Mouse (Mus musculus) neural tube, embryonic 11.5 days (tissue): Measurements from ENCODE around the gene Igfbp3. TPM values are rescaled to one million over a fixed set of nuclear protein-coding genes. Genes with fewer than 3 reads are reported as not detected.
A peak's percentile ranks its signal among the peaks of the same experiment; 100 is the strongest.

Experiments used
- ATAC-seq: fragments of 200-750 bp; cut with Nextera tagmentation; 2 replicates; pipeline ENCODE4 v1.8.0; 2017; ENCODE audit warnings: moderate number of reproducible peaks, mild to moderate bottlenecking, moderate TSS enrichment, moderate library complexity; ENCODE audit not compliant: insufficient read depth, low FRiP score, low TSS enrichment
- DNase-seq: peaks from one replicate; pipeline ENCODE4 v3.0.0-alpha.2; 2015; ENCODE audit warnings: low spot score
- H3K27ac ChIP-seq: fragments of 300-500 bp; sonication (generic); 2 replicates; pipeline ENCODE4 v1.5.1; 2014; ENCODE audit warnings: low read depth, mild to moderate bottlenecking, low read length
- H3K27me3 ChIP-seq: fragments of 300-500 bp; sonication (generic); 2 replicates; pipeline ENCODE4 v1.6.1; 2014; ENCODE audit warnings: mild to moderate bottlenecking, low read length, mixed read lengths; ENCODE audit not compliant: control insufficient read depth, insufficient read depth
- H3K36me3 ChIP-seq: fragments of 300-500 bp; sonication (generic); 2 replicates; pipeline ENCODE4 v1.6.1; 2014; ENCODE audit warnings: mild to moderate bottlenecking, low read length, moderate library complexity, mixed read lengths; ENCODE audit not compliant: control insufficient read depth, insufficient read depth
- H3K4me1 ChIP-seq: fragments of 300-500 bp; sonication (generic); 2 replicates; pipeline ENCODE4 v1.6.1; 2014; ENCODE audit warnings: low read length, mixed read lengths; ENCODE audit not compliant: control insufficient read depth, insufficient read depth
- H3K4me2 ChIP-seq: fragments of 300-500 bp; sonication (generic); 2 replicates; pipeline ENCODE4 v1.6.1; 2014; ENCODE audit warnings: low read depth, mild to moderate bottlenecking, moderate library complexity
- H3K4me3 ChIP-seq: fragments of 300-500 bp; sonication (generic); 2 replicates; pipeline ENCODE4 v1.5.1; 2014; ENCODE audit warnings: low read depth, low read length
- H3K9ac ChIP-seq: fragments of 300-500 bp; sonication (generic); 2 replicates; pipeline ENCODE4 v1.6.1; 2014; ENCODE audit warnings: mild to moderate bottlenecking, low read length
- H3K9me3 ChIP-seq: fragments of 300-500 bp; sonication (generic); 2 replicates; pipeline ENCODE4 v1.6.1; 2016; ENCODE audit warnings: low read length; ENCODE audit not compliant: control insufficient read depth
- WGBS: fragments of 180-500 bp; shearing (Covaris S2); extraction: QIAGEN DNeasy Blood & Tissue Kit; methylation state at CpG from one replicate; pipeline ENCODE4 v1.1.7; 2014; 5-methylcytosine and 5-hydroxymethylcytosine counted together
- polyA plus RNA-seq: library from polyadenylated mRNA; unstranded; fragments of >200 nt; fragmentation: Nextera tagmentation; extraction: Ambion mirVana; gene quantifications from 2 replicates; pipeline ENCODE4 v1.2.1, GENCODE M21; 2014

Igfbp3 gene
- polyA plus RNA-seq, 1 experiment from 2014 or later: 36.4 TPM

- H3K4me2 ChIP-seq: no peak overlapping the region
- H3K4me3 ChIP-seq: no peak overlapping the region
- no peaks in the 10 kb centered on the region for H3K4me1 ChIP-seq
- no peaks in the 10 kb centered on the region for H3K9me3 ChIP-seq
- DNase-seq (no peak), ATAC-seq (peak; percentile 52; the same call in 1 of the 2 replicates)
- no peaks in the 10 kb centered on the region for H3K36me3 ChIP-seq
- no peak overlapping the region for H3K27ac ChIP-seq
- no peak overlapping the region for H3K9ac ChIP-seq
- H3K27me3 ChIP-seq: no peaks in the 10 kb centered on the region
- WGBS: 58% methylated on average over 4 of the region's 4 CpGs
These were observed 49.3 kb downstream of the Igfbp3 start for GRCm38 (mm10) chr11:7164416-7164815.

GRCm38 (mm10) chr11:7161502-7162174 is 52.1 kb downstream of the Igfbp3 start:
- Histone ChIP-seq H3K4me3 (no peak overlapping the region), H3K27me3 (no peaks in the 10 kb centered on the region), H3K4me2 (no peak overlapping the region), H3K27ac (no peak overlapping the region), H3K9ac (no peak overlapping the region), H3K9me3 (no peaks in the 10 kb centered on the region), H3K36me3 (no peaks in the 10 kb centered on the region), H3K4me1 (no peaks in the 10 kb centered on the region)
- ATAC-seq (0 out of 2 replicates have a peak, but pooled peaks have one; percentile 18), DNase-seq (peak; percentile 31)
- 80% methylated on average over 8 of the region's 8 CpGs for WGBS

- Histone ChIP-seq H3K36me3 (no peaks in the 10 kb centered on the region), H3K4me1 (no peaks in the 10 kb centered on the region), H3K9ac (no peak overlapping the region), H3K4me2 (no peak overlapping the region), H3K9me3 (no peaks in the 10 kb centered on the region), H3K4me3 (no peak overlapping the region), H3K27ac (no peak overlapping the region), H3K27me3 (no peaks in the 10 kb centered on the region)
- DNase-seq (no peak), ATAC-seq (no peak)
- WGBS: 59% methylated on average over 4 of the region's 4 CpGs
These were observed 53.1 kb downstream of the Igfbp3 start for GRCm38 (mm10) chr11:7160637-7161101.

GRCm38 (mm10) chr11:7160146-7160545 is 53.6 kb downstream of the Igfbp3 start:
- no peaks in the 10 kb centered on the region for H3K36me3 ChIP-seq

GRCm38 (mm10) chr11:7158196-7158595 is 55.5 kb downstream of the Igfbp3 start:
- WGBS: 91% methylated on average over 6 of the region's 6 CpGs
- no peak for ATAC-seq
- Histone ChIP-seq H3K9ac (no peak overlapping the region), H3K4me3 (no peak overlapping the region), H3K4me2 (no peak overlapping the region), H3K4me1 (no peaks in the 10 kb centered on the region), H3K36me3 (no peaks in the 10 kb centered on the region), H3K9me3 (no peaks in the 10 kb centered on the region), H3K27me3 (no peaks in the 10 kb centered on the region), H3K27ac (no peak overlapping the region)
- no peak for DNase-seq

More at GRCm38 (mm10) chr11:7160146-7160545, 53.6 kb downstream of the Igfbp3 start:
- H3K4me1 ChIP-seq: no peaks in the 10 kb centered on the region
- ATAC-seq: no peak
- no peak overlapping the region for H3K27ac ChIP-seq
- 79% methylated on average over 6 of the region's 6 CpGs for WGBS
- no peak overlapping the region for H3K4me2 ChIP-seq
- H3K9me3 ChIP-seq: no peaks in the 10 kb centered on the region
- DNase-seq: no peak
- no peak overlapping the region for H3K9ac ChIP-seq
- H3K27me3 ChIP-seq: no peaks in the 10 kb centered on the region
- no peak overlapping the region for H3K4me3 ChIP-seq

GRCm38 (mm10) chr11:7156427-7156826 is 57.3 kb downstream of the Igfbp3 start:
- ATAC-seq (no peak), DNase-seq (no peak)
- Histone ChIP-seq H3K27me3 (no peaks in the 10 kb centered on the region), H3K4me3 (no peak overlapping the region), H3K36me3 (no peaks in the 10 kb centered on the region), H3K4me1 (no peaks in the 10 kb centered on the region), H3K9ac (no peak overlapping the region), H3K9me3 (no peaks in the 10 kb centered on the region), H3K4me2 (no peak overlapping the region), H3K27ac (no peak overlapping the region)
- 62% methylated on average over 4 of the region's 4 CpGs for WGBS

Other genes starting within 250 kb of the Igfbp3 start
- 1.6 and 2.0 TPM in 2 replicates for gene Adcy1, start 150.4 kb downstream of the Igfbp3 start, polyA plus RNA-seq
- gene Gm11985, start 25.4 kb downstream of the Igfbp3 start, polyA plus RNA-seq: not detected in 2 replicates
- 0.26 and 0.34 TPM in 2 replicates for gene Igfbp1, start 16.1 kb downstream of the Igfbp3 start, polyA plus RNA-seq